Mouse (Mus musculus): Measurements from ENCODE around the gene Tnnt3. TPM values are rescaled to one million over a fixed set of nuclear protein-coding genes. Genes with fewer than 3 reads are reported as not detected.

Tnnt3 gene
- polyA plus RNA-seq, 1 experiment from 2014 or later = not detected

DNA sequence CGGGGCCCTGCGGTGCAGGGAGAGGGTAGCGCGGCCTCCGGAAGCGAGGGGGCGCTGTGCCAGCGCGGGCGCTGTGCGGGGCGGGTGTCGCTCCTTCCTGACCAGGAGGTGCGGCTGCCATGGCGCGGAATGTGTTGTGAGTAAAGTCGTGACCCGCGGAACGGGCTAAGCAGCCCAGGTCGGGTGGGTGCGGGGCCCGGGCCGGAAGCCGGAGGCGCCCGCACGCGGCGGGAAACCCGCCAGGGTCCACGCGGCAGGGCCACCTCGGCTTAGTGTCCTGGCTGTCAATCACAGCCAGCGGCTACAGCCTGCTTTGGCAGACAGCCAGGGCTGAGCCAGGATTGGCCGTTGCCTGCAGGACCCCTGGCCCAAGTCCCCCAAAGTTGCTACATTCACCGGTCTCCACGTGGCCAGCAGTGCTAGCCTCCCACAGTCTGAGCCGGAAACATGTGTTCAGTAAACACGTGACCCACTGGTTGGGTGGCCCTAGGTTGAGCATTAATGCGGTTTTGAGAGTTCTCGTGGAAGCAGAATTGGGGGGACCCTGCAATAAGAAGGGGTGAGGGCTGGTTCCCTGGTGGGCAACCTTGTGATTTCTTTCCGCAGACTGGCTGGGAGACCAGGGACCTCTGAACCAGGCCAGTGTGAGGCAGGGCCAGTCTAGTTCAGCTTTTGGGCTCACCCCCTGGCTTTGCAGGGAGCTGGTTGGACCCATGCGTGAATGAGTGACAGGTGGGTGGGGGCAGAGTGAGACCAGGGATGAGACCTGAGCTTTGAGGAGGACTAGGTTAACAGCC is 34.6 kb downstream of the Tnnt3 start:
- H3K4me2 ChIP-seq = peak overlapping the region; percentile 92
- H3K4me3 ChIP-seq = peak overlapping the region; percentile 84
- peak; percentile 79 for ATAC-seq
- H3K4me1 ChIP-seq = peaks cover 66% of the 10 kb centered on the region
- H3K27ac ChIP-seq = peak overlapping the region; percentile 91
- no peaks in the 10 kb centered on the region for H3K9me3 ChIP-seq (replicated peaks)
- WGBS (ENCODE audit: insufficient replicate concordance) = 4% methylated on average over 42 of the region's 44 CpGs
- H3K27me3 ChIP-seq (replicated peaks) = peaks cover 18% of the 10 kb centered on the region
- H3K36me3 ChIP-seq = peaks cover 24% of the 10 kb centered on the region
- H3K9ac ChIP-seq = peak overlapping the region; percentile 85

DNA sequence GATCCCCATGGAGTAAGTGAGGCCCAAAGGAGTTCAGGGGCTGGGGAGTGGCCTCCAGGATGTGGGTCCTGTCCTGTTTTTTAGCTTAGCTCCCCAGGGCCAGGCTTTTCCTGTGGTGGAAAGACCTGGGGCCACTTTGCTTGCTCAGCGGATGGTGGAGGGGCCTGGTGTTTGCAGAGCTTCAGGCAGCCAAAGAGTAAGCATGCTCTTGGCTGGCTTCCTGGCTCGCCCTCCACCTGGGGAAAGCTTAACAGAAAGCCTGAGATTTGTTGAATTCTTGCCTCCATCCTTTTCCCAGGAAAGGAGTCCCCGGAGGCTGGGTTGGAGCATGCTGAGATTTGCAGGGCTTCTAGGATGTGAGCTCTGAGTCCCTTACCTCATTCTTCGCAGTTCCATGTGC is 36.5 kb downstream of the Tnnt3 start:
- H3K27me3 ChIP-seq (replicated peaks) = peaks cover 18% of the 10 kb centered on the region
- H3K9ac ChIP-seq = no peak overlapping the region
- peak overlapping the region; percentile 92; the same call in 1 of the 2 replicates for H3K4me2 ChIP-seq
- H3K27ac ChIP-seq = peak overlapping the region; percentile 91
- peaks cover 41% of the 10 kb centered on the region for H3K36me3 ChIP-seq
- WGBS (ENCODE audit: insufficient replicate concordance) = 69% methylated on average over 4 of the region's 4 CpGs
- no peak overlapping the region for H3K4me3 ChIP-seq
- peaks cover 70% of the 10 kb centered on the region for H3K4me1 ChIP-seq
- ATAC-seq = no peak
- no peaks in the 10 kb centered on the region for H3K9me3 ChIP-seq (replicated peaks)

DNA sequence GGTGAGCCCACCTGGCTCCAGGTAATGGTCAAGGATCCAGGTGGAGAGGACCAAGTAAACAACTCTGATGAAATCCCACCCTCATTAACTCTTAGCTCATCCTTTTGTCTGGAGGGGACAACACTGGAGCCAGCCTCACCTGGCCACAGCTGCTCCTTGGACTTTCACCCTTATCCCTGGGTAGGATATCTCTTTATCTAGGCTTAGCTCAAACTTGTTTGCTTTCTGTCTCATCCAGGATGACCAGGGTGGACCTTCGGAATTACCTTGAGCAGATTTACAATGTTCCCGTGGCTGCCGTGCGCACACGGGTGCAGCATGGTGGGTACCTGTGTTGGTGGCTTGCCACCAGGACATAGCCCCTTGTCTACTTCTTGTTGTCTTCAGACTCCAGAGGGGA is 37.2 kb downstream of the Tnnt3 start:
- Histone ChIP-seq H3K4me2 (no peak overlapping the region), H3K9ac (no peak overlapping the region), H3K27me3 (replicated peaks) (peaks cover 14% of the 10 kb centered on the region), H3K4me1 (peaks cover 76% of the 10 kb centered on the region), H3K4me3 (no peak overlapping the region), H3K9me3 (replicated peaks) (no peaks in the 10 kb centered on the region), H3K36me3 (peaks cover 47% of the 10 kb centered on the region), H3K27ac (peak overlapping the region; percentile 91)
- ATAC-seq = no peak
- WGBS (ENCODE audit: insufficient replicate concordance) = 90% methylated on average over 5 of the region's 5 CpGs

DNA sequence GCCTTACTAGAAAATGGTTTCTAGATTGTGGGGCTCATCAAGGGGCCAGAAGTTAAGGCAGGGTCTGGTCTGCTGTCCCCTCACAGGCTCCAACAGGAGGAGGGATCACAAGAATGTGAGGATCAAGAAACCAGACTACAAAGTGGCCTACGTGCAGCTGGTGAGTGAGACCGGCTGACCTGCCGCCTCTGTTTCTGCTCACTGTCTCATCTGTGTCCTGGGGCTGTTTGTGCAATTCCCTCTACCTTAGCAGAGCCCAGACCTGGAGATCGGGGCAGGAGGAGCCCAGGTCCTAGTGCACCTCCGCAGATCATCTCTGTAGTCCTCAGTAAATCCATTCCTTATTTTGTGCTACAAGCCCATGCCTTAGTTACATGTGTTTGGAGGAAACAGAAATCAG is 38.5 kb downstream of the Tnnt3 start:
- H3K4me1 ChIP-seq = peaks cover 76% of the 10 kb centered on the region
- no peaks in the 10 kb centered on the region for H3K9me3 ChIP-seq (replicated peaks)
- 0 out of 2 replicates have a peak, but pooled peaks cover 2% of the 10 kb centered on the region for H3K27me3 ChIP-seq (replicated peaks)
- H3K36me3 ChIP-seq = peaks cover 55% of the 10 kb centered on the region
- no peak overlapping the region for H3K4me2 ChIP-seq
- no peak overlapping the region for H3K9ac ChIP-seq
- peak overlapping the region; percentile 53 for H3K27ac ChIP-seq
- H3K4me3 ChIP-seq = no peak overlapping the region
- 71% methylated on average over 5 of the region's 5 CpGs for WGBS (ENCODE audit: insufficient replicate concordance)
- no peak for ATAC-seq

DNA sequence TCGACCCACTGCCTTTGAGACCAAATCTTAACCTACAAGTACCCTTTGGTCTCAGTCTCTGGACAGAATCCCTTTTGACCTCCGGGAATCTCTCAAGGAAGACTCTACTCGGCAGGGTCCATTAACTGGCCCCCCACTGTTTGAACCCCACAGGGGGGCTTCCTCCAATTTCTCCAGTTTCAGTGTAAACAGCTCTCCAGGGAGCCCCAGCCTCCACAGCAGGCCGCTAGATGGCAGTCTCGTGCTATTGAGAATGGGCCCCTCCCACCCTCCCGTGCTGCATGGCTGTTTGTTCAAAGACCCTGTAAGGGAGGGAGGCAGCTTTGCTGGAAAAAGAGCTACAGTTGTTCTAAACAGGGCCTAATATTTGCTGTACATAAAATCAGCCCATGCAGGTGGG is 39.2 kb downstream of the Tnnt3 start:
- Histone ChIP-seq H3K4me1 (peaks cover 76% of the 10 kb centered on the region), H3K9ac (0 out of 2 replicates have a peak overlapping the region, but pooled peaks have one; percentile 29), H3K27me3 (replicated peaks) (no peaks in the 10 kb centered on the region), H3K27ac (peak overlapping the region; percentile 78), H3K9me3 (replicated peaks) (no peaks in the 10 kb centered on the region), H3K4me3 (no peak overlapping the region), H3K4me2 (peak overlapping the region; percentile 17; the same call in 1 of the 2 replicates), H3K36me3 (peaks cover 55% of the 10 kb centered on the region)
- 16% methylated on average over 6 of the region's 6 CpGs for WGBS (ENCODE audit: insufficient replicate concordance)
- peak; percentile 29; the same call in 1 of the 2 replicates for ATAC-seq

- WGBS (ENCODE audit: insufficient replicate concordance) = 46% methylated on average over 4 of the region's 4 CpGs
- Histone ChIP-seq H3K27me3 (replicated peaks) (no peaks in the 10 kb centered on the region), H3K9me3 (replicated peaks) (no peaks in the 10 kb centered on the region), H3K4me2 (peak overlapping the region; percentile 17; the same call in 1 of the 2 replicates), H3K36me3 (peaks cover 55% of the 10 kb centered on the region), H3K27ac (peak overlapping the region; percentile 78), H3K4me3 (no peak overlapping the region), H3K4me1 (peaks cover 77% of the 10 kb centered on the region), H3K9ac (peak overlapping the region; percentile 29; the same call in 1 of the 2 replicates)
- ATAC-seq = no peak
These were observed 39.7 kb downstream of the Tnnt3 start for GRCm38 (mm10) chr7:142538291-142538690.

DNA sequence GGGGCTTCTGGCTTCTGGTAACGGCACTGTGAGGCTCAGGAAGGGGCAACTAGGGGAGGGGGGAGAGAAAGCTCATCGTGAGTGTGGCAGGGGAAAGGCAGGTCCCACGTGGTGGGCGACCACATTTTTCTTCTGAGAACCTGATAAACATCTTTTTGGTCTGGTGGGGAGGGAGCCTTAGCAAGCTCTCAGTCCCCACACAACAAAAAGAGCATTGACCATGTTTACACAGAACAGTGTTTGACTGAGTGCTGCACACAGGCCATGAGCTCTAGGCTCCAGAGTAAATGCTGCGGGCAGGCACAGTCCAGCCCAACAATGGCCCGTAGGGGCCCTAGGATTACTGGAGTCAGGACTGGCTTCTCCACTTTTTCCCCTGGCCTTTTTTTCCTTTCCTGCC is 40.1 kb downstream of the Tnnt3 start:
- peak overlapping the region; percentile 78 for H3K27ac ChIP-seq
- H3K4me1 ChIP-seq = peaks cover 77% of the 10 kb centered on the region
- no peak overlapping the region for H3K4me3 ChIP-seq
- H3K9ac ChIP-seq = peak overlapping the region; percentile 29
- ATAC-seq = 0 out of 2 replicates have a peak, but pooled peaks have one; percentile 20
- no peaks in the 10 kb centered on the region for H3K27me3 ChIP-seq (replicated peaks)
- WGBS (ENCODE audit: insufficient replicate concordance) = 31% methylated on average over 6 of the region's 6 CpGs
- no peaks in the 10 kb centered on the region for H3K9me3 ChIP-seq (replicated peaks)
- H3K36me3 ChIP-seq = peaks cover 55% of the 10 kb centered on the region
- 0 out of 2 replicates have a peak overlapping the region, but pooled peaks have one; percentile 17 for H3K4me2 ChIP-seq

GRCm38 (mm10) chr7:142539828-142540227 is 41.2 kb downstream of the Tnnt3 start:
- Histone ChIP-seq H3K4me1 (peaks cover 70% of the 10 kb centered on the region), H3K27ac (peak overlapping the region; percentile 78)

GRCm38 (mm10) chr7:142542771-142543303 is 44.2 kb downstream of the Tnnt3 start:
- H3K27me3 ChIP-seq (replicated peaks) = no peaks in the 10 kb centered on the region
- peaks cover 32% of the 10 kb centered on the region for H3K36me3 ChIP-seq
- 43% methylated on average over 11 of the region's 11 CpGs for WGBS (ENCODE audit: insufficient replicate concordance)
- peak overlapping the region; percentile 20; the same call in 1 of the 2 replicates for H3K9ac ChIP-seq
- peak overlapping the region; percentile 47; the same call in 1 of the 2 replicates for H3K27ac ChIP-seq
- no peak for ATAC-seq
- peaks cover 58% of the 10 kb centered on the region for H3K4me1 ChIP-seq
- H3K9me3 ChIP-seq (replicated peaks) = no peaks in the 10 kb centered on the region
- H3K4me2 ChIP-seq = no peak overlapping the region
- H3K4me3 ChIP-seq = no peak overlapping the region

More at GRCm38 (mm10) chr7:142539828-142540227, 41.2 kb downstream of the Tnnt3 start:
- no peak for ATAC-seq
- Histone ChIP-seq H3K4me3 (no peak overlapping the region), H3K27me3 (replicated peaks) (no peaks in the 10 kb centered on the region), H3K4me2 (no peak overlapping the region), H3K9me3 (replicated peaks) (no peaks in the 10 kb centered on the region), H3K36me3 (peaks cover 55% of the 10 kb centered on the region), H3K9ac (no peak overlapping the region)
- 66% methylated on average over 8 of the region's 8 CpGs for WGBS (ENCODE audit: insufficient replicate concordance)

DNA sequence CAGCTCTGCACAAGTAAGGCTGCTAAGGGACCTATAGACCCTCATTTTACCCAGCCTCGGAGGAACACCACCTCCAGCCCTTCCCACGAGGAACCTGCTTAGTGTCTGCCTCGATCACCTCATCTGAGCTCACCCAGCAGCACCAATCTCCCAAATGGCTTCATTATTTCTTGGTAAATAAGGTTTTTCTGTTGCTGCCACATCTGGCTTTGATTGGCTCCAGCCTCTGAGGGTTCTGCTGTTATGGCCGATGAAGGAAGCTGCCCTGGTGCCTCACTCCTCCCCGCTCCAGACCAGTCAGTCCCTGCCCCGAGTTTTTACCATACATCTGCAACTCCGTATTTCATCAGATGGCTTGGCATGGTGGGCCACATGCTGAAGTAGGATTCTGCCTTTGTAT is 47.3 kb downstream of the Tnnt3 start:
- Histone ChIP-seq H3K27ac (no peak overlapping the region), H3K36me3 (peaks cover 7% of the 10 kb centered on the region), H3K9ac (no peak overlapping the region), H3K4me1 (peaks cover 31% of the 10 kb centered on the region), H3K9me3 (replicated peaks) (no peaks in the 10 kb centered on the region), H3K4me2 (no peak overlapping the region), H3K27me3 (replicated peaks) (no peaks in the 10 kb centered on the region), H3K4me3 (no peak overlapping the region)
- 73% methylated on average over 7 of the region's 7 CpGs for WGBS (ENCODE audit: insufficient replicate concordance)
- ATAC-seq = no peak

DNA sequence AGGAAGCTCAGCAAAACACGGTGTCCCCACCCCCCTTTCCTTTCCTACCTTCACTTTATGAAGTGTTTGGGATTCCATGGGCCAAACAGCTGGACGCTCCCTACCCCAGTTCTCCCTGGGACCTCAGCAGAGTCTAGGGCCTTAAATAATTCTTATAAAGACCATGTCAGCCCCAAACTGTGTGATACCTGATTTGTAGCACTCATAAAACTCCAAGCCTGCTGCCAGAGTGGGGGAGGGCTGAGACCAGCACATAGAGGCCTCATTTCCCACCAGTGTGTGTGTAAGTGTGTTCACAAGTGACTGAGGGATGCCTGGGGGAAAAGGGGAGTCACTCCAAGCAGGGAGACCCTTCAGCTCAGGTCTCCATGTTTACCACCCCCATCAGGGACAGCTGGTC is 49.2 kb downstream of the Tnnt3 start:
- no peak overlapping the region; the same call in 1 of the 2 replicates for H3K27ac ChIP-seq
- 38% methylated on average over 2 of the region's 2 CpGs for WGBS (ENCODE audit: insufficient replicate concordance)
- no peak overlapping the region for H3K4me2 ChIP-seq
- H3K4me1 ChIP-seq = peaks cover 35% of the 10 kb centered on the region
- H3K9me3 ChIP-seq (replicated peaks) = no peaks in the 10 kb centered on the region
- no peak overlapping the region for H3K4me3 ChIP-seq
- no peak overlapping the region for H3K9ac ChIP-seq
- H3K36me3 ChIP-seq = no peaks in the 10 kb centered on the region
- no peaks in the 10 kb centered on the region for H3K27me3 ChIP-seq (replicated peaks)
- ATAC-seq = no peak

DNA sequence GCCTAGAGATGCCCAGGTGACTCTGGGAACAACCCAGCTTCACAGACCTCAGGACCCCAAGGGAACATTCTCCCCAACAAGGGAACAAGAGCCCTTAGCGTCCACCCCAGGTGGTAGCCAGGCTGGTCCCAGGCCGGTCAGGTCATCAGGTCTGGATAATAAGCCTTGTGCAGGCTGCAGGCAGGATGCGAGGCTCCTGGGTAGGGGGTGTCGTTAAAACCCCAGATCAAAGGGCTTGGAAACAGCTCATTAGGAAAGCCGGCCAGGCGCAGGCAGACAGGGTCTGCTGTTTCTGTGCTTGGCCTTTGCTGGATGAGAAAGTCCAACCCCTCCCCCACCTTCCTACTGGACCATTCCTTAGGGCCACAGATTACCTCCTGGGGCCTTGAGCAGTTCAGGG is 50.1 kb downstream of the Tnnt3 start:
- no peak overlapping the region for H3K9ac ChIP-seq
- 69% methylated on average over 6 of the region's 6 CpGs for WGBS (ENCODE audit: insufficient replicate concordance)
- no peak overlapping the region for H3K27ac ChIP-seq

More for the DNA sequence above, 50.1 kb downstream of the Tnnt3 start:
- no peaks in the 10 kb centered on the region for H3K9me3 ChIP-seq (replicated peaks)
- H3K36me3 ChIP-seq = no peaks in the 10 kb centered on the region
- H3K4me3 ChIP-seq = no peak overlapping the region
- no peaks in the 10 kb centered on the region for H3K27me3 ChIP-seq (replicated peaks)
- ATAC-seq = no peak
- peaks cover 35% of the 10 kb centered on the region for H3K4me1 ChIP-seq
- no peak overlapping the region for H3K4me2 ChIP-seq

All from liver, embryonic 12.5 days (tissue).